Mouse (Mus musculus) MEL-GATA-1-ER (cell line): ENCODE measurements around the gene 2610507B11Rik.
"Not testable (repeated sequence)": the region's sequence is repeated elsewhere in the genome, so short reads cannot be mapped to it uniquely, and the experiment has no call there.

Experiments
- DNase-seq: peaks from one replicate; pipeline ENCODE4 v3.0.0-alpha.2; 2012; ENCODE audit warnings: low read depth; ENCODE audit errors: extremely low read depth

Gene 2610507B11Rik

DNA sequence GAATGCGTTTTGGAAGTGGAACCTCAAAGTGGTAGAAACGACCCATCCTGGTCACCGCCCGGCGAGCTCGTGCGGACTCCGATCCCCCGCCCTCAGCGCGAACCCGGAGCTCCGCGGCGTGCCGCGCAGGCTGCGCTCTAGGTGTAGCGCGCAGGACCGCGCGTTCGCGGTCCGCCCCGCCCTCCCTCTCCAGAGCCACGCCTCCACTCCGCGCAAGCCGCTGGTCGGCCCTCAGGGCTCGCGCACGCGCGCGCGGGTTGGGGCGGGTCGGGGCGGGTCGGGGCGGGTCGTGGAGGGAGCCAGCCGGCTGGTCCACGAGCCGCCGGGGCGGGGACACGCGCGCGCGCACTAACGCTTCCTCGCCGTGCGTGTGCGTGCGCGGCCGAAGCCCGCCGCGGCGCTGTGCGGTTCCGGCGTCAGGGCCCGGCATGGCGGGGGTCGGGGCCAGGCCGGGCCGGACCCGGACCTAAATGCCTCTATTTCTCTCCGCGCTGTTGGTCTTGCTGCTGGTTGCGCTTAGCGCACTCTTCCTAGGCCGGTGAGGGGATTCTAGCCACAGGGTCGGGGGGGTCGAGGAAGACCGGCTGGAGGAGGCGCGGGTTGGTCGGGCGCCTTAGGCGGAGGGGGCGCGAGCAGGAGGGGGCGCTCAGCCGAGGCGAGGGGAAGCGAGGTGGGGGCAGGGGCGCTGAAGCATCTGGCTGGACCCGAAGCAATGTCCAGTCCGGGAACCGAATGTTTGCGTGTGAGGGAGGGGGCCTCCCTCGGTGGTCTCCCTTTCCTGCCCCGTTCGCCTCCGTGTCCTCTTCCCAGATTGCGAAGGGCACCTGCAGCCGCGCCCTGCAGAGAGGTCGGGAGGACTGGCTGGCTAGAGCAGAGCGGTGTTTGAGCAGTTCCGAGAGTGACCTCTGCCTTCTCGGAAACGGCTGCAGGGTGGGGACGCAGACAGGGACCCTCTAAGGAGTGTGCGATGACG is at the start of gene 2610507B11Rik:
2610507B11Rik (plus strand) TSS at position 373 of the 973 bp plus-strand sequence.
- DNase-seq, result peak; percentile 61

GRCm38 (mm10) chr11:78213086-78213817 is 48.3 kb upstream of the 2610507B11Rik start:
- no peak for DNase-seq

DNA sequence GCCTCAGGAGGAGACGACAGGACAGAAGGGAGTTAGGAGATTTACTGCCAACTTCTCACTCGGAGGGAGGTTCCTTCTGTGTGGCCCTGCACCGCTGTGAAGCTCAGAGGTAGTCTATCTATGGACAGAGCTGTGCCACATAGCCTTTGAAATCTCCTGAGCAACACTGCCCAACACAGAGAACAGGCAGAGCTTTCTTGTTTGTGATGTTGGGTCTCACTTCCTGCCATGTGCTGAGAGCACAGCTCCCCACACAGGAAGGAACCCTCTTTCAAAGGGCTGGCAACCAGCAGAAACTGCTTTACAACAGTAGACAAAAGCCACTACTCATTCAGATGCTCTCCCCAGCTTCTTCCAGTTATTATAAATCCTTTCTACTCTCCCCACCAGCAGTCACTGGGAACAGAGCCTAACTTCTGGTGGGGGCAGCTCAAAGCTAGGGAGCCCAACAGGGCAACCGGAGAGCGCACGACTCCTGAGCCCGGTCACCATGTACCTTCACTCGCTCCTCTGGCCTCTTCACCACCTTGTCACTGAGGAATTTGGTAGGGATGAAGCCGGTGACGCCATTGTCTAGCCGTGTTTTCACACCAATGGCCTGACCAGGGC is 45.7 kb upstream of the 2610507B11Rik start:
- no peak for DNase-seq

GRCm38 (mm10) chr11:78223586-78223985 is 38.0 kb upstream of the 2610507B11Rik start:
- no peak for DNase-seq

- DNase-seq, result no peak
Observed at GRCm38 (mm10) chr11:78231518-78231917, 30.0 kb upstream of the 2610507B11Rik start.

- no peak for DNase-seq
Observed at GRCm38 (mm10) chr11:78240193-78240857, 21.2 kb upstream of the 2610507B11Rik start.

DNA sequence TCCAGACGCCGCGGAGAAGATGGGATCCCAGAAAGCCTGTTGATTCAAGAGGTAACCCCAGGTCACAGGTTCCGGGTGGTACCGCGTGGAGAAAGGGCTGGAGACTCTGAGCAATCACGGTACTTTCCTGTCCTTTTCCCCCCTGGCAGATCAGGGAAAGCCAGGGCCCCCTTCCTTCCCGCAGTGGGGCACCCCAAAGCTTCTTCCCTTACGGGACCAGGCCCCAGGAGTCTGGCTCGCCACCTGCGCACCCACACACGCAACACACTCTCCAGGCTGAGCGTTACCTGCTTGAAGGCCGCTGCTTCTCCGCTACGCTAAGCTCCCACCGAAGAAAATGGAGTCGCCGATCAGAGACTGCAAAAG is 16.3 kb upstream of the 2610507B11Rik start:
- DNase-seq, result no peak

DNA sequence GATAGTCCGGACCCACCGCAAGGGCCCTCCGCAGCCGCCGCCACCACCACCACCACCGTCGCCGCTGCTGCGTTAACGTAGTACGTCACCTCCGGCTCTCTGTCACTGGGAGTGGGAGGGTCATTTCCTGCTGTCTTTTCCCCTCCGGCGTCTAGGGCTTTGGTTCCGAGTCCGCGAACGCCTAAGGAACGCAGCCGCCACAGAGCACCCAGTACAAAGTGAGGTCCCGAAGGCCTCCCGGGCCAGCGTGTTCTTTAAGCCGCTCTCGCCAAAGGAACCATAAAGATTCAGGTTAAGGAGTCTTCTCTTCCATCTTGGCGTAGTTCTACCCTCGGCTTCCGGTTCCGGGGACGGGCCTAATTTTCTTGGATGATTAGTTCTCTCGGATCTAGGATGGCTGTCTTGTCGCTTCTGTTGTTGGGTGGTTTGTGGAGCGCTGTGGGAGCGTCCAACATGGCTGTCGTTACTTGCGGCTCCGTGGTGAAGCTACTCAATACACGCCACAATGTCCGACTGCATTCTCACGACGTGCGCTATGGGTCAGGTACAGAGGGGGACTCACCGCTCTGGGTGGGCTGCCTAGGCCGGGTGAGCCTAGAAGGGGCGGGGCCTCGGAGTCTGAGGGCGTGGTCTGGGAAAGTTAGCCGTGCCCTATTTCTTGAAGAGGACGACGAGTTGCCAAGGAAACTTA is 15.8 kb upstream of the 2610507B11Rik start, which contains the start of the genes Sdf2 and Supt6:
Sdf2 (plus strand) TSS at position 120 of the 691 bp plus-strand sequence.
Supt6 (minus strand) TSS at position 361 of the 691 bp plus-strand sequence.
- peak; percentile 86 for DNase-seq

DNA sequence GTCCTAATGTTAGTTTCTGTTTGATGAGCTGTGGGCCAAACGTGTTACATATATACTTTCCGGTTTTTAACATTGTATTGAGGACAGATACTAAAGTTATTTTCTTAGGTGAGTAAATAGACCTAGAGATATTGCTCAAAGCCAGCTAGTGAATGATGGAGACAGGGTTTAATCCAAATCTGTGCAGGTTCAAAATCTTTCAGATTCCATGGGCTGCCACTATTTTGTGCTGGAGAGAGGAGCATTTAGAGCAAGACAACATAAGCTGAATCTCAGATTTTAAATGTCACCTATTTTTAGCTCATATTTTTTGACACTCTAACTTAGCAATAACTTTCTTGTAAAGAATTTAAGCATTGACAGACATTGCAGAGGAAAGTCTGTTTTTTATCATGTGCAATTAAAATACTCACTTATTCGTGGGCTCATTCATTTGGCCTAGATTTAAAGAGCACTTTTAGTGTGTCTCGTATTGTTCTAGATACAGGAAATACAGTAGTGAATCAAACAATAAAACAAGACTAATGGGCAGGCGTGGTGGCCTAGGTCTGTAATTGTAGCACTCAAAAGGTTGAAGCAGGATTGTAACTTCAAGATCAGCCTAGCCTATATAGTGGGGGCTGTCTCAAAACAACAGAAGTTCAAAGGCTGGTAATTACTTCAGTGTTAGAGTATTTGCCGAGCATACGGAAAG is 15.1 kb upstream of the 2610507B11Rik start:
- no peak for DNase-seq

- no peak for DNase-seq
Observed at GRCm38 (mm10) chr11:78247012-78247348, 14.6 kb upstream of the 2610507B11Rik start.

GRCm38 (mm10) chr11:78247727-78248140 is 13.8 kb upstream of the 2610507B11Rik start:
- DNase-seq, result peak; percentile 91

DNA sequence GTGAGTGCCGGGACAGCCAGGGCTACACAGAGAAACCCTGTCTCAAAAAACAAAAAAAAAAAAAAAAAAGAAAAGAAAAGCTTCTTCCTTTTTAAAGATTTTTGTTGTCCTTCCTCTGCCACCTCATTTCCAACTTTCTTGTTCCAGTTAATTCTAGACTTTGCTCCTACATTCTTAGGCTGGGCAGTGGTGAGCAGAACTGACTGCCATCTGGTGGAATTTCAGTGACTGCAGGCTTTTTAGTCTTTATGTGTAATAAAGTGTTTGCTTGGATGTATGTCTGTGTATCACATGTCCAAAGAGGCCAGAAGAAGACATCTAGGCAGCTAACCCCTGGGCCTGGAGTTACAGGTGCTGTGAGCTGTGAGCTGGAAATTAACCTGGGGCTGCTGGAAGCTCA is 4.9 kb upstream of the 2610507B11Rik start:
- no peak for DNase-seq

- DNase-seq, result no peak
Observed at GRCm38 (mm10) chr11:78260489-78261258, 878 bp upstream of the 2610507B11Rik start.

DNA sequence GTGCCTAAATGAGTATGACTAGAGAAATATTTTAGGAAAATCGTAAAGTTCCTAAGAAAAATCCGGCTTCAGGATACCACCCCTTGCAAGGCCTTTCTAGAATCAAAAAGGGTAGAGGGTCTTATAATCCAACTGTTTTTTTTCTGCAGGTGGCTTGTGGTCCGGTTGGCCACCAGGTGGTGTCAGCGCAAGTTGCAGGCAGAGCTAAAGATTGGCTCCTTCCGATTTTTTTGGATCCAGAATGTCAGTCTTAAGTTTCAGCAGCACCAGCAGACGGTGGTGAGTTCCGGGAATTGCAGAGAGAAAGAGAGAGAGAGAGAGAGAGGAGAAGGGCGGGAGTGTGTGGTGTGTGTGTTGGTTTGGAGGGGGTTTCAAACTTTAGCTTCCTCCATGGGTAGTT is 998 bp downstream of the 2610507B11Rik start:
- peak; percentile 66 for DNase-seq

GRCm38 (mm10) chr11:78265571-78265970 is 4.0 kb downstream of the 2610507B11Rik start:
- no peak for DNase-seq

DNA sequence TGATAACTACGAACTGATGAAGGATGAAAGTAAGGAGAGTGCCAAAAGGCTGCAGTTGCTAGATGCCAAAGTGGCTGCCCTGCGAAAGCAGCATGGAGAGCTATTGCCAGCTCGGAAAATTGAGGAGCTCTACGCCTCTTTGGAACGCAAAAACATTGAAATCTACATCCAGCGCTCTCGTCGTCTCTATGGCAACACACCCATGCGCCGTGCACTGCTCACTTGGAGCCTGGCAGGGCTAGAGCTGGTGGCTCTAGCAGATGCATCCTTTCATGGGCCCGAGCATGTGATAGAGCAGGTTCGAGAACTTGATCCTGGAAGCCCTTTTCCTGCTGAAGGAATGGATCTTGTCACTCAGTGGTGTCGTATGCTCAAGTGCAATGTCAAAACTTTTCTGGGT is 10.4 kb downstream of the 2610507B11Rik start:
- DNase-seq, result no peak

DNA sequence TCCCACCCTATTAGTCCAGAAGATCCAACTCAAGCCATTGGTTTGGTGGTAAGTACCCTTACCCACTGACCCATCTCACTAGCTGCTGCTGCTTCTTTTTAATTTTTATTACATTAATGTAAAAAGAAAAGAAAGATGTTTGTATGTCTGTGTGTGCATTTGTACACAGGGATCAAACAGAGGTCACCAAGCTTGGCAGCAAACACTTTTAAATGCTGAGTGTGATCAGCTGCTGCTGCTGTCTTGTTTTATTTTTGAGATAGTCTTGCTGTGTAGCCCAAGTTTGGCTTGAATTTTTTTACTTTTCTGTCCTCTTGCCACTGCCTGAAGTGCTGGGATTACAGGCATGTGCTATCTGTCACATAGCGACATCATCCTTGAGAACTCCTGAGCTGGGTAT is 14.0 kb downstream of the 2610507B11Rik start:
- no peak for DNase-seq

- DNase-seq, result not testable (repeated sequence)
Observed at GRCm38 (mm10) chr11:78276169-78276568, 14.6 kb downstream of the 2610507B11Rik start.

GRCm38 (mm10) chr11:78278853-78279252 is 17.3 kb downstream of the 2610507B11Rik start:
- no peak for DNase-seq
